Mouse (Mus musculus): ENCODE results near the gene Emp1. TPM values are rescaled to one million over a fixed set of nuclear protein-coding genes. Genes with fewer than 3 reads are reported as not detected.
A peak's percentile ranks its signal among the peaks of the same experiment; 100 is the strongest.

Emp1 gene
- polyA plus RNA-seq, 2 experiments from 2014 or later: 0.71 to 0.95 TPM

DNA sequence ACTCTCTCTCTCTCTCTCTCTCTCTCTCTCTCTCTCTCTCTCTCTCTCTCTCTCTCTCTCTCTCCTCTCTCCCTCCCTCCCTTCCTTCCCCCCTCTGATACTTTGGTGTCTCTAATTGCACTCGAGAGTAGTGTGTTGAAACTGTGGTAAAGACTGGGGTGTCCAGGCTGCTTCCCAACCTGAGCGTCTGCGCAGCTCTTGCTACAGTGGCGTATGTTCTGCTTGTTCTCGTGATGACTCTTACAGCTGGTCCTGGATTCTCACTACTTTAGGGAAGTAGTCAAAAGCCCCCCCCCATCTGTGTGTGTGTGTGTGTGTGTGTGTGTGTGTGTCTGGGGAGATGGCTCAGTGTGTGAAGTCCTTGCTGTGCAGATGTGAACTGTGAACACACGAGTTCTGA, 50.3 kb downstream of the Emp1 start:
- no peak for ATAC-seq

DNA sequence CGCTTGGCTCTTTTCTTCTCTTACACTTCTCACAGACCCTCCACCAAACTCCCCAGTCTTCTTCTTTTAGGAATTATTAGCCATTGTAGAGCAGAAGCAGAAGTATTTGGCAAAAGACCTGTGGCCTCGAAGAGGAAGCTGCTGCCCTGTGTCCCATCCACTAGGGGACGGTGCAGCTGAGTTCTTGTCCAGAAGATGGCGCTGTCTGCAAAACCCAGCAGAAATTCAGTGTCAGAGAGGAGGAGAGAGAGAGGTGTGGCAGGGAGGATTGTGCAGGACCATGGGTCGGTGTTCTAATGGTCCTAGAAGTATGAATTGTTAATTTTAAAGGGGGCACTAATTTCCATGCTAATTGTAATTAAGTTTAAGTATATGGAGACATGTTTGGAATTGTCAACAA, 55.1 kb downstream of the Emp1 start:
- peak; percentile 44 for ATAC-seq

DNA sequence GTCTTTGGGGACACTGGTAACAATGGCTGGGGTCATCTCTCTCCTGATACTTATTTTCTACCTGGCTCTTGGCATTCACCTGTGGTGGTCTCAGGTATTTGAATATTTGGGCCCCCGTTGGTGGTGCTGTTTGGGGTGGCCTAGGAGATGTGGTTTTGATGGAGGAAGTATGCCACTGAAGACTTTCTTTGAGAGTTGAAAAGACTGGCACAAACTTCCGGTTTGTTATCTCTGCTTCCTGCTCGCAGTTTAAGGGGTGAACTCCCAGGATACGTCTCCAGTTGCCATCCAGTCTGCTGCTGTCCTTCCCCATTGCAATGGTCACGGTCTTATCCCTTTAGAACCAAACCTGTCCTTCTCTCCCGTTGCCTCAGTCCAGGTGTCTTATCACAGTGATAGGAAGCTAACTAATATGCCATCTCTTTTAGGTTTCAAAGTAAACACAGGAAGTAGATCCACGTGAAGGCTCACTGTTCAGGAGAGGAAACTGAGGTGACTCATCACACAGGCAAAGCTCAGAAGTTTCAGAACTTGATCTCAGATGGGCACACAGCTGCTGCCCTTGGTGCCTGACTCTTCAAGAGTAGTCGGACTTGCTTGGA, 56.0 kb downstream of the Emp1 start:
- peak; percentile 86 for ATAC-seq

DNA sequence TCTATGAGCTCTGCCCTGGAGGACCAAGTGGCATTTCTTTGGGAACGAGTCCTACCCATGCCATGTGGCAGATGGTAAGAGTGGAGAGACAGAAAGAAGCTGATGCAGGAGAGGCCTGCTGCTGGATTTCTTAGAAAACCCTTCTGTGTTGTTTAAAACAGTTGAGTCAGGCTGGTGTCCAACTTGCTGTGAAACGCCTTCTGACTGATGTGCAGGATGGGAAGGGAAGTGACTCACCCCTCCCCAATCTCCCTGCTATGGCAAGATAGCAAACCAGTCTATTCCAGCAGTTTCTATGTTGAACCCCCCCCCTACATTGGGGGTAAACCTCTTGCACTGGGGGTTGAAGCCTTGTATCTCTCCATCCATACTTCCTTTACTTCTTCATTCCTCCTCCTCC, 65.9 kb downstream of the Emp1 start:
- no peak for ATAC-seq

DNA sequence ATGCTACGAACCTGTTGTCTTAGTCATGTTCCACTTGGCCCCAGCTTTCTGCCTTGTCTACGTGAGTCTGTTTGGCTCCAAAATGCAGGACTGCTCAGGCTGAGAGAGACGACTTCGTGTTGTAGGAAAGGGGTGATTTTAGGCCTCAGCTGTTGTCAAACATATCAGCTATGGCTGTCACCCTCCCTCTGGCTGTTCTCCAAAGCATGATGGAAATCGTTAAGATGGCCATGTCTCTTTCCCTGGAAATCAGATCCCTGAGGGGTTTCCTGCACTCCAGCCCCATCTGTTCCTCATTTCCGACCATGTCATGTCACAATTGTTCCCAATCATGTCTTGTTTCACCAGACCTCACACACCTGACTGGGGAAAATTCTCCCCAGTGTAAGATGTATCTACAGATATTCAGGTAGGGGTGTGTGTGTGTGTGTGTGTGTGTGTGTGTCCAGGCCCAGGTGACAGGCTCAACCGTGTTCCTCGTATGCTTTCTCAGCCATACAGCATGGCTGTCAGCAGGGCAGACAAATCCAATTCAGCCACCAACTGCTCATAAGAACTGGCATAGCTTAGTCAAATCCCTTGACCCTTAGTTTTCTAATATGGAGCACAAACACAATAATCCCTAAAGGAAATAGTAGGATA, 67.0 kb downstream of the Emp1 start:
- ATAC-seq: no peak

DNA sequence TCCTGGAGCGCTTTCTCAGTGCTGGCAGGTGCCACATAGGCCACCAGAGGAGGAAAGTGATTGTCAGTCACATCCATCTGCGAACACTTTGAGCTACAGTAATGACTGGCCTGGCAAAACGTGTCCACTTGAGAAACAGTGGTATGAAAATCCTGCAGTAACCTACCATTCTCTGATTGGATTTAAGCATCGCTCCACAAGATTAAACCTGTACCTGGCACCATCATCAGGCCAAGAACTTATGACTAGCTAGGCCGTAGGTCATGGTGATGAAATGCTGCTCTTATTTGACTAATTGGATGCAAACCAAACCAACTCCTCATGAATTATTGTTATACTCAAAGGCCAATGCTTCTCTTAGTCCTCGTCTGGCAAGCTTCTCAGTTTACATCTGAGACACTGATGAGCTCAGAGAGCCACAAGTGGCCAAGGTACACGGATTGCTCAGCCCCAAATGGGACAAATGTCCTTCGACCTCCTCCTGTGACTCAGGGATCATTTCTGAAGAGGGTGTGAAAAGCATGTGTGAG, 68.2 kb downstream of the Emp1 start:
- no peak for ATAC-seq

Other genes starting within 250 kb of the Emp1 start
- not detected for gene Gprc5d, start 244.3 kb upstream of the Emp1 start, polyA plus RNA-seq (2017; shearing (Covaris generic))
- 10 to 100 TPM; 18.0 to 23.1 TPM for gene Fam234b, start 164.6 kb upstream of the Emp1 start, polyA plus RNA-seq (2017; shearing (Covaris generic))
- gene Hebp1, start 164.5 kb upstream of the Emp1 start, polyA plus RNA-seq (2017; shearing (Covaris generic)): 1 to 10 TPM in 1 of 2 experiments, not detected in 1; 1.0 TPM
- not detected for gene Gsg1, start 108.2 kb upstream of the Emp1 start, polyA plus RNA-seq (2017; shearing (Covaris generic))
- gene Pbp2, start 52.1 kb upstream of the Emp1 start, polyA plus RNA-seq (2017; shearing (Covaris generic)): not detected

Measured in CD4-positive, CD25-positive, alpha-beta regulatory T cell, adult 4 months (primary cell).